Mouse (Mus musculus): ENCODE measurements around the gene Igfbp6.

Gene Igfbp6

DNA sequence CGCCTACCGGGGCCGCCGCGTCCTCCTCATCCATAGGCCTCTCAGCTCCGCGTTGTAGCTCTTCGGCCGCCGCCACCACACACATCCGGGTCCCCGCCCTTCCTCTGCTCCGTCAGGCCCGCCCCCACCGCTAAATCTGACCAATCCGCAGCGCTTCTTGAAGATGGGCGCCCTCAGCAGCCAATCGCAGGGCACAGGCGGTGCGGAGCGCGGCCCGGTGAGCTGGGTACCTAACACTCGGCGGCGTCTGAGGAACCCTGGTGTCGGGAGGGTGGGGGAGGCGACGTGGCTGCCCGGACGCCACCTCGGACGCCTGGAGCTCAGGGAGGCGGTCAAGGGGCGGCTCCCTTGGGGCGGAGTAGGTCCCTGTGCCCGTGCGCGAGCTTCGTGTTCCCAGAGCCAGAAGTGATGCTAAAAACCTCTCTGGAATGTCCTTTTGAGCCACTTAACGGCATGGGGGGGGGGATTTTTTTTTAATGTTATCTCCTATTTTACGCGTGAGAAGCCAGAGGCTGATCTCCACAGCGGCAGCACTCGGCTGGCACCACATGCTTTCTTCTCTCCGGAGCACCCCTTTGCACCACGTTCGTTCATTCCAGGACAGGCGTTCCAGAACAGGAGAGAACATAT, 7.9 kb upstream of the Igfbp6 start, which contains the start of gene Spryd3:
Spryd3 (minus strand) TSS at position 106 of the 630 bp plus-strand sequence.
- DNase-seq (ENCODE audit: low read depth, low spot score): peak; percentile 98

DNA sequence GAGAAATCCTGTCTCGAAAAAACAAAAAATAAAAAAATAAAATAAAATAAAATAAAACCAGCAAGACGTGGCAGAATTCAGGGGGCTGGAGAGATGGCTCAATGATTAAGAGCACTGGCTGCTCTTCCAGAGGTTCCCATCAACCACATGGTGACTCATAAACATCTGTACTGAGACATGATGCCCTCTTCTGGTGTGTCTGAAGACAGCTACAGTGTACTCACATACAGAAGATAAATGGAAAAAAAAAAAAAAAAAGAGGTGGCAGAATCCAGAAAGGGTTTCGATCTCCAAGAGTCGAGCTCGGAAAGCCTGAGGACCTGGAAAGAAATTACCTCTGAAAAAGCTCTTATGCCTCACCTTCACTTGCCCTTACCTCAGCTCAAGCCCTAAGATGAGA, 3.0 kb upstream of the Igfbp6 start:
- DNase-seq (ENCODE audit: low read depth, low spot score): no peak

DNA sequence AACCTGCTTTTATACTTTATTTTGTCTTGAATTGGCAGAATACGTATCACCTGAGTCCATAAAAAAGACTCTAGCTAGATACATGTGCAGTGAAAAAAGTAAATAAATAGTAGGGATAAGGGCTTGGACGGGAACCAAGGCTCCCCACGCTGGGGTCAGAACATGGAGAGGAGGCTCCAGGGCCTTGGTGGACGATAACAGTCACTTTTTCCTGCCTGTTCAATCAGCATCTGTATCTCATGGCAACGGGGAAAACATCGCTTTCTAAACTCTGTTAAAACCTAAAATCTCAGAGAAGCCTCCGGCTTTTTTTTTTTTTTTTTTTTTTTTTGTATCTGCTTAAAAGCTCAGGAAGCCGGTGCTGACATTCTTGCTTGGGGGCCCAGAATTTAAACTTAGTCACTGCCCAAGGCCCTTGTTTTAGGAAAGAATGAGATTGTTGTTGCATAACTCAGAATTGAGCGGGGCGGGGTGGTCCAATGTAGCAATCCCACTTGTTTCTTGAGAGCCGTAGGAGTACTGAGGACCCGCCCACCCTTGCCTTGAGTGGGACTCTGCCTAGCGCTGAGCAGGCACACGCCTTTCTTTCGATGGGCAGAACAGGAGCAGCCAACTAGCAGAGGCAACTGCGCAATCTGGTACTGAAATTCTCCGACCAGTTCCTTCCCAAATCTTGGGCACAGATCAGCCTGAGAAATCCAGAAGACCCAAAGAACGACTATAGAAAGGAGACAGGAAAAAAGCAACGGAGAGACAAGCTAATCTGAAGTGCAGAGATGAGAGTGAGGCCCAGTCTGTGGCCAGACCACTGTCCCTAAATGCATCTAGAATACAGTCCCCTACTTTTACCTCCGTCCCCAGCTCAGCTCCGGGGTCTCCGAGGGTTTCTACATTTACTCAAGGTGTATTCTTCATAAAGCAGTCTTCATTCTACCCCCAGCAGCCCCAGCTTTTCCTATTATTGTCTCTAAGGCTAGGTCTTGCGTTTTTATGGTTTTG, 949 bp upstream of the Igfbp6 start:
- DNase-seq (ENCODE audit: low read depth, low spot score): peak; percentile 60

DNA sequence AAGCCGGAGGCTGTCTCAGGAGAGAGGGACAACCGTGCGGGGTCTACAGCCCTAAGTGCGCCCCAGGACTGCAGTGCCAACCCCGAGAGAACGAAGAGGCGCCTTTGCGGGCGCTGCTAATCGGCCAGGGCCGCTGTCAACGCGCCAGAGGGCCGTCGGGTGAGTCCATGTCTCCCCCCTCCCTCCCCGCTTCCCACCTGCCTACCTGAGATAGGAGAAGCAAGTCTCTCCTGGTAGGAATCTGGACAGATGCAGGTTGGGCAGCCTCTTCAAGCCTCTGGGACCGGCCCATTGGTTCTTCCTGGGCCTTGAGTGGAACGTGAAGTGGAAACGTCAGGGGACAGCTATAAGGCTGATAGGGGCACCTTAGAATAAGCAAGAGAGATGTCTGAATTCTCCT, 564 bp downstream of the Igfbp6 start:
- DNase-seq (ENCODE audit: low read depth, low spot score): no peak

DNA sequence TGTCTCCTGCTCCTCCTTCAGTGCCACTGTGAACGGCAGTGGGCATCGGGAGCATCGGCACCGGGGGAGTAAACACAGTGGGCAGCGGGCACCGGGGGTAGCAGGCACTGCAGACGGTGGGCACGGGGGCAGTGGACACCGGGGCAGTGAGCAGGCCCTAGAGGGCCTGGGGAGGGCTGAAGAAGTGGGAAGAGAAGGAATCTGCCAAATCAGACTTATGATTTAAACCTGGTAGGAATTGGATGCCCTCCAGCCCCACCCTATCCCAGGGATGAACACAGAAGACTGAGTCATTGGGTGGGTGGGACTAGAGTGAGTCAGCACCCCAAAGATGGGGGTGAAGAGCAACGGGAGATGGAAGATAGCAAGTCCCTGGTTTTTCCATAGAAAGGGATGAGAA, 1.2 kb downstream of the Igfbp6 start:
- DNase-seq (ENCODE audit: low read depth, low spot score): no peak

DNA sequence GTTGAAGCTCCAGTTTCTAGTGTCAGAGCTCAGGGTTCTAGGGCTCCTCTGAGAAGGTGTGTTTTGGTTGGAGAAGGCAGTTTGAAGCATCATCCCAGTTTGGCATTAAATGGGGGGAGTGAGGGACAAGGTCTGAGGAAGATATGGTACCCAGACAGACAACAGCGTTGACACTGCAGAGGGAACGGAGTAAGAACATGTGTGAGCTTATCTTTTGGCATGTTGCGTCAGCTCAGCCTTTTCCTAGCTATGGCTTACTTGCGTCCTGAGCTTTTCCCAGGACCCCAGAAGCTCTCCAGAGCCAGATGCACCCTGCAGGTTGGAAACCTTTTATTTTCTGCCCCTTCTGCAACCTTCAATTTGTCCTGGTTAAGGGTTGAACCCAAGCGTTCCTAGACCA, 1.9 kb downstream of the Igfbp6 start:
- DNase-seq (ENCODE audit: low read depth, low spot score): no peak

DNA sequence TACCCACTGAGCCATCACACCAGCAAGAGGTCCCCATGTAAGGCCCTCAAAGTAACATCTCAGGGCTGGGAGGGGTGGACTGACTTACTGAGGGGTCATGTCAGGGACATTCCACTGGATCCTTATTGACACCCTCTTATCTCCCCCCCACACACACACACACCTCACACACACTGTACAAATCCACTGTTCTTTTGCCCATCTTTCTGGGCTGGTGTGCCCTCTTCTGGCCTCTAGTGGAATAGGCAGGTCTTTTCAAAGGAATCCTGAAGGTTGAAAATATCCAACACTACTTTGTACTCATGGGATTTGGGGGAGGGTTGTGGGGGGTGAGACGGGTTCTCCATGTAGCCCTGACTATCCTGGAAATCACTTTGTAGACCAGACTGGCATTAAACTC, 2.7 kb downstream of the Igfbp6 start:
- peak; percentile 65 for DNase-seq (ENCODE audit: low read depth, low spot score)

DNA sequence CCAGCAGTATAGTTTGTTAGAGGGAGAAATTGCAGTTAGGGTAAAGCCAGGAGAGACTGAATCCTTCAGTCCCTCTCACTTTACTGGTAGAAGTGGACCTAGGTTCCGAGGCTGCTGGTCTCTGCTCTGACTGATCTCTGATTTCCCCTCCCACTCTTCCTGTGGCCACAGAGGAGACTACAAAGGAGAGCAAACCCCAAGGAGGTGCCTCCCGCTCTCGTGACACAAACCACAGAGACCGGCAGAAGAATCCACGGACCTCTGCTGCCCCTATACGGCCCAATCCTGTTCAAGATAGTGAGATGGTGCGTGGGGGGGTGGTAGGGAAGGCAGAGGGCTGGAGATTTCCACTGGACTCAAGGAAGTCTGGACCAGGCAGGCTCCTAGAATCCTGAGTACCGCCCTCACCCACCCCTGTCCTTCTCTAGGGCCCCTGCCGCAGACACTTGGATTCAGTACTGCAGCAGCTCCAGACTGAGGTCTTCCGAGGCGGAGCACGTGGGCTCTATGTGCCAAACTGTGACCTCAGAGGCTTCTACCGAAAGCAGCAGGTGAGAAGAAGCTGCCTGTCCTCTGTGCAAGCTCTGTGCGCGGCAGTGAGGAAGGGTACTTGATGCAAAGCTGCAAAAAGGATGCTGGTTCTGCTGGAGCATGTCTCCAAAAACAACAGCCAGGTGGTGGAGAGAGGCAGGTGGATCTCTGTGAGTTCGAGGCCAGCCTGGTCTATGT, 3.7 kb downstream of the Igfbp6 start:
- no peak for DNase-seq (ENCODE audit: low read depth, low spot score)

DNA sequence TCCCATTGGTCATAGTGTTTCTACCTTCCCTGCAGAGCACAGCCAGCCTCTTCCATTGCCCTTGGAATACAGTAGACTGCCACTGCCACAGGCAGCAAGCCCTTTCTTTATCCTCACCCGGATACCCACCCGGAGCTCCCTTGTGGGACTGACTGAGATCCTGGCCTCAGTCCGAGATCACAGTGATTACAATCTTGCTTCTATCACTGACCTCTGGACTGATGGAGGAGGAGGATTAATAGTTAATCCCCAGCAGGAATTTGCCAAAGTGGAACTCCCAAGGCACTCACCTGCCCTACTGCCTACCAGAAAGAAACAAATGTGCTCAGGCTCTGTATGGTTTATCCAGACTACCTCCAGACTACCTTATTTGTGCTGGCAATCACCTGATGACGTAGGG, 5.4 kb downstream of the Igfbp6 start:
- DNase-seq (ENCODE audit: low read depth, low spot score): no peak

DNA sequence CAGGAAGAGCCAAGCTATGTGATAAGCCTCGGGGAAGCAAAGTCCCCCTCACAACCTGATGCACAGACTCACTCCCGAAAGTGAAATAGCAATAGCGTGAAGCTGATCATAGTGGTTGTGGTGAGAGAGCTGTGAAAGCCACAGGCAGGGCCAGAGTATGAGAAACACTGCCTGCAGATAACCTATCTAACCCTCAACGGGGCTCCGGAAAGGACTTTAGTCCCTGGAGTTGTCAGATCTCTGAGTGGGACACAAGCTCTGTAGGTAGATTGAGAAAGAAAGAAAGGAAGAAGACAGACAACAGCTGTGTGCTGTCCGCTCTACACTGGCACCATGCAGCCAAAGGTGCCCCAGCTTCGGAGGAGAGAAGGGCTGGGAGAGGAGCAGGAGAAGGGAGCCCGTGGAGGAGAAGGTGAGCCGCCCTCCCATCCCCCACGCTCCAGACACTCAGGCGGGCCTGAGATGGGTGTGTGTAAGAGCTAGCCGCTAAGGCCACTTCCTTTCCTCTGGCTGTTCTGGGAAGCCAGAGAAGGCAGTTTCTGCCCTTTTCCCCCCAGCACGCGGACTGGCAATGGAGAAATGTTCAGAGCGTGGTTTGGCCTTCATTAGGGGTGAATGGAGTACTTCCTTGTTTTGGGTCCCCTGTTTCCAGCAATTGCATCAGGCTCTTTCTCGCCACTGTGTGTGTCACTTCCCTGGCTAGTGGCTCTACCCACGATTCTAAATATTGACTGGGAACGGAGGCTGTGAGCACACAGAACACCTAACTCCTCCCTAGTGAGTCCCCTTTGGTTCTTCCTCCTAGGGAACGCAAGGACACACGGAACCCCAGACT, 6.4 kb downstream of the Igfbp6 start, which contains the start of gene Soat2:
Soat2 (plus strand) TSS at position 226 of the 835 bp plus-strand sequence.
- DNase-seq (ENCODE audit: low read depth, low spot score): peak; percentile 64

DNA sequence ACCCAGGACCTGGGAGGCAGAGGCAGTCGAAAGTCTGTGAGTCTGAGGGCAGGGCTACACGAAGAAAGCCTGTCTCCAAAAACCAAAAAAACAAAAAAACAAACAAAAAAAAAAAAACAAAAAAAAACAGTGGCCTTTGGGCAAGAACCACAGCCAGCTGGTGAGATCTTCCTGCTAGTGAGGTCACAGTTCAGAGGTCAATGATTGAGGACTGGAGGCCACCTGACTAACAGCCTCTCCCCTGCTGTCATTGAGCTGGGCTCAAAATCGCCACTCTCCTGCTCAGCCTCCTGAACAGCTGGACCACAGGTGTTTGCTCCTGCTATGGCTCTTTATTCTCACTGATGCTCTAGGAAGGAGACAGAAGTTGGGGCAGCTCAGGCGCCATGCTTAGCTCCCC, 8.5 kb downstream of the Igfbp6 start:
- DNase-seq (ENCODE audit: low read depth, low spot score): no peak

DNA sequence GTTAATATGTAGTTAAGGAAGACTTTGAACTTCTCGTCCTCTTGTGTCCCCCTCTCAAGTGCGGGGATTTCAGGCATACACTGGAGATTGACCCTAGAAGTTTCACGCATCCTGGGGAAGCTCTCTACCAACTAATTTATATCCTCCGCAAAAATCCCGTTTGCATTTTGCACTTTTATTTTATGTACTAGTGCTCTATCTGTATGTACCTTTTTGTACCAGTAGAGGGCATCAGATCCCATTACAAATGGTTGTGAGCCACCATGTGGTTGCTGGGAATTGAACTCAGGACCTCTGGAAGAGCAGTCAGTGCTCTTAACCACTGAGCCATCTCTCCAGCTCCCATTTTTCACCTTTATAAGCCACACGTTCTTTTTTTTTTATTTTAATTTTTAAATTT, 10.8 kb downstream of the Igfbp6 start:
- DNase-seq (ENCODE audit: low read depth, low spot score): peak; percentile 37

DNA sequence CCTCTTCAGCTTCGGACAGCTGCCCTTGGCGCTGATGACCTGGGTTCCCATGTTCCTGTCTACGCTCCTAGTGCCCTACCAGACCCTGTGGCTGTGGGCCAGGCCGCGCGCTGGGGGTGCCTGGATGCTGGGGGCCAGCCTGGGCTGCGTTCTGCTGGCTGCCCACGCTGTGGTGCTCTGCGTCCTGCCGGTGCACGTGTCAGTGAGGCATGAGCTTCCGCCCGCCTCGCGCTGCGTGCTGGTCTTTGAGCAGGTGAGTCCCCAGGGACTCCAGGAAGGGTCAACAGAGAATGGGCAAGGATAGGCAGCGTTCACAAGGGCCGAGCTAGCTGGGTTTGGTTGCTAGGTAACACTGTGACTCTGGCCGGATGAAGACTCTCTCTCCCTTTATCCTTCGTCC, 12.7 kb downstream of the Igfbp6 start:
- DNase-seq (ENCODE audit: low read depth, low spot score): peak; percentile 68

DNA sequence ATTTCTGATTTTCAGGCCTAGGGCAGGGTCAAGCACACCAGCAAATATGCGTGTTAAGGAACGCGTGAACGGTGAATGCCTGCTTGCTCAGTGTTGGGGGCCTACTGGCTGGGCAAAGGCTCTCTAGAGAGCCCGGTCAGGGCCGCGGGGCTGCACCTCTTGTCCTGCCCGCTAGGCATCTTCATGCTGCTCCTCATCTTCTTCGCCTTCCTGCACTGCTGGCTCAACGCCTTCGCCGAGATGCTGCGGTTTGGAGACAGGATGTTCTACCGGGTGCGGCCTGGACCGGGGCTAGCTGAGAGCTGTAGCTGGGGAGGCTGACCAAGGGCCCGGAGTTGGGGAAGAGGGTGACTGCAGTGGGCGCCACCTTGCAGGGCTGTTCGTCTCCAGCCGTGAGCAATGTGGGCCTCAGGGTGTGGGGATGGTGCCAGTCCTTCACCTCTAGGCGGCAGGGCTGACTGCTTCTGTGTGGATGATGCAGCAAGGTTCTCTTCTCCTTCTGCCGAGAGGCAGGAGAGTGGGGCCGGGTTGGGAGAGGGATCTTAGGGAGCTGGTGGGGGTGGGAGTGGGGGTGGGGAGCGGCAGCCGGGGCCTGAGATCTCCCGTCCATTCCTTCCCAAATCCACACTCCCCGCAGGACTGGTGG, 16.4 kb downstream of the Igfbp6 start:
- DNase-seq (ENCODE audit: low read depth, low spot score): peak; percentile 66

DNA sequence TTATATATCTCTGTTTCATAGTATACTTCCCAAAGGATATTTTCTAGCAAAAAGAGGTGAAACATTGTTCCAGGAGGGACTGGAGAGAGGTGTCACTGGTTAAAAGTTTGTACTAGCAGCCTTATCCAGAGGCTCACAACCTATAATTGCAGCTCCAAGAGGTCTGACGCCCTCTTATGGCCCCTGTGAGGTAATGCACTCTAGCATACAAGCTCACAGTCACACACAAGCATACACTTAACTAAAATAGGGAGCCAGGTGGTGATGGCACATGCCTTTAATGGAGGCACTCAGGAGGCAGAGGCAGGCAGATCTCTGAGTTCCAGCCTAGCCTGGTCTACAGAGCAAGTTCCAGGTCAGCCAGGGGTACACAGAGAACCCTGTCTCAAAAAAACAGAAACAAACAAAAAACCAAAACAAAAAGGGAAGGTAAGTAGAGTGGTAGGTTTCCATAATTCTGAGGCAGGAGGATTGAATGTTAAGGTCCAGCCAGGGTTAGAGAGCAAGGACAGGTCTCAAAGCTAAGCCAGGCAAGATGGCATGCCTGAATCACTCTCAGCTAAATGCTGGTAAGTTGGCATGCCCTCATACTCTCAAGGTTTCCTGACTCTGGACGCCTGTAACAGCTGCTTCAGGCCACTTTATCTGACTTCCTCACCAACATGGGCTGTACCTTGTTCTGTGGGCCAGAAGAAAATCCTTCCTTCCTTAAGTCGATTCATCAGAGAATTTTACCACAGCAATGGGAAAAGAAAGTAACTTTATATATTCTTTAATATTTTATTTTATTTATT, 19.9 kb downstream of the Igfbp6 start:
- DNase-seq (ENCODE audit: low read depth, low spot score): peak; percentile 66

DNA sequence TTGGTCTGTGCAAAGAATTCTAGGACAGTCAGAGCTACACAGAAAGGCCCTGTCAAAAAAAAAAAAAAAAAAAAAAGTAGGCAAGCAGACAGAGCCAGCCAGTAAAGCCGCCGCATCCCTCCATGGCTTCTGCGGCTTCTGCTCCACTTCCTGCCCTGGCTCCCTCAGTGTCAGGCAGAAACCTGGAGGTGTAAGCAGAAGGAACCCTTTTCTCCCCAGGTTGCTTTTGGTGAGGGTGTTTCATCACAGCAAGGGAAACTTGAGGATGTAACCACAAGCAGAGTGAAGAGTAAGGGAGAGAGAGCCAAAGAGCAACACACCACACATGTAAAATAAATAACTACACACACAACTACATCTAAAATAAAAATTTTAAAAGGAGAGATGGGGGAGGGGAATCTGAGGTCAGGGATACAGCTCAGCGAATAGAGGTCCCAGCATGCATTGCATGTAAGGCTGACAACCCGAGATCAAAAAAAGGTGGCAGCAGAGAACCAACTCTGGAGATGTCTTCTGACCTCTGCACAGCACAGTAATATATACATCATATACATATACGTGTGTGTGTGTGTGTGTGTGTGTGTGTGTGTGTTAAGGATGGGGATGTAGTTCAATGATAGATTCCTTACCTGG, 21.4 kb downstream of the Igfbp6 start:
- DNase-seq (ENCODE audit: low read depth, low spot score): no peak

DNA sequence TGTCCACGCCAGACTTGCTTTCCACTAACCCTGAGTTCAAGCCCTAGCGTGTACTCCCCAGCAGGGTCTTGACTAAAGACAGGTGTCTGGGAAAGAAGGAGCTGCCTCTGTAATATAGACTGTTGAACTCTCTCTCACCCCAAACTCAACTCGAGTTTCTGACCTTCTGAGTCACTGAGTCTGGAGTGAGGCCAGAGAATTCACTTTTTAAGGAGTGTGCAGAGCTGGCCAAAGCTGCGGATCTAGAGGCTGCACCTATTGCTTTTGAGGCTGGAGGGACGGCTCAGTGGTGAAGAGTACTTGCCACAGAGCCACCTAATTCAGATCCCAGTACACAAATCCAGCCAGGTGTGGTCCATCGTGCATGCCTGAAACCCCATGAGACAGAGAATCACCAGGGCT, 23.5 kb downstream of the Igfbp6 start:
- no peak for DNase-seq (ENCODE audit: low read depth, low spot score)

DNA sequence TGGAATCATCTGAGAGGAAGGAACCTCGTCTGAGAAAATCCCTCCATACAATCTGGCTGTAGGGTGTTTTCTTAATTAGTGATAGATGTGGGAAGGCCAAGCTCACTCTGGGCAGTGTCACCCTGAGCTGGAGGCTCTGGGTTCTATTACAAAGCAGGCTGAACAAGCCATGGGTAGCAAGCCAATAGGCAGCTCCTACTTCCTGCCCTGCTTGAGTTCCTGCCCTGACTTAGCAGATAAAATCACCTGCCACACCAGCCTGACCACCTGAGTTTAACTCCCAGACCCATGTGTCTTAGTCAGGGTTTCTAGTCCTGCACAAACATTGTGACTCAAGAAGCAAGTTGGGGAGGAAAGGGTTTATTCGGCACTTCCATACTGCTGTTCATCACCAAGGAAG, 24.9 kb downstream of the Igfbp6 start:
- no peak for DNase-seq (ENCODE audit: low read depth, low spot score)

DNA sequence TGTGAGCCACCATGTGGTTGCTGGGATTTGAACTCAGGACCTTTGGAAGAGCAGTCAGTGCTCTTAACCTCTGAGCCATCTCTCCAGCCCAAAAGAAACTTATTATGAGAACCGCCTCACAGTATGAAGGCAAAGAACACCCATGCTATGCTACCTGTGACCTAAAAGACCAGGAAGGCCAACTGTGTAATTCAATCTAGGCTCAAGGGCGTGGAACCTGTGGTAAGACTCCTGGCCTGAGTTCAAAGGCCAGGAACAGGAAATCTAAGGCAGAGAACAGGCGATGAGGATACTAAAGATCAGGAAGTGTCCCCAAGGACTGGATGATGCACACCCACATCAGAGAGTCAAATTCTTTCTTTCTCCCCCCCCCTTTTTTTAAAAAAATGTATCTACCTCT, 29.4 kb downstream of the Igfbp6 start:
- DNase-seq (ENCODE audit: low read depth, low spot score): no peak

Measured in ZHBTc4 (cell line).